Mouse (Mus musculus) thymus, postnatal 0 days (tissue): ENCODE measurements around the gene Gdf7. TPM values are rescaled to one million over a fixed set of nuclear protein-coding genes. Genes with fewer than 3 reads are reported as not detected.

ENCODE experiments used
- DNase-seq: peaks from one replicate; pipeline ENCODE4 v3.0.0-alpha.2; 2015; ENCODE audit warnings: low spot score
- polyA plus RNA-seq: library from polyadenylated mRNA; unstranded; fragments of >200 nt; fragmentation: Nextera tagmentation; extraction: Ambion mirVana; gene quantifications from 2 replicates; pipeline ENCODE4 v1.2.1, GENCODE M21; 2015

The Gdf7 gene
- polyA plus RNA-seq, 1 experiment from 2014 or later: not detected

DNA sequence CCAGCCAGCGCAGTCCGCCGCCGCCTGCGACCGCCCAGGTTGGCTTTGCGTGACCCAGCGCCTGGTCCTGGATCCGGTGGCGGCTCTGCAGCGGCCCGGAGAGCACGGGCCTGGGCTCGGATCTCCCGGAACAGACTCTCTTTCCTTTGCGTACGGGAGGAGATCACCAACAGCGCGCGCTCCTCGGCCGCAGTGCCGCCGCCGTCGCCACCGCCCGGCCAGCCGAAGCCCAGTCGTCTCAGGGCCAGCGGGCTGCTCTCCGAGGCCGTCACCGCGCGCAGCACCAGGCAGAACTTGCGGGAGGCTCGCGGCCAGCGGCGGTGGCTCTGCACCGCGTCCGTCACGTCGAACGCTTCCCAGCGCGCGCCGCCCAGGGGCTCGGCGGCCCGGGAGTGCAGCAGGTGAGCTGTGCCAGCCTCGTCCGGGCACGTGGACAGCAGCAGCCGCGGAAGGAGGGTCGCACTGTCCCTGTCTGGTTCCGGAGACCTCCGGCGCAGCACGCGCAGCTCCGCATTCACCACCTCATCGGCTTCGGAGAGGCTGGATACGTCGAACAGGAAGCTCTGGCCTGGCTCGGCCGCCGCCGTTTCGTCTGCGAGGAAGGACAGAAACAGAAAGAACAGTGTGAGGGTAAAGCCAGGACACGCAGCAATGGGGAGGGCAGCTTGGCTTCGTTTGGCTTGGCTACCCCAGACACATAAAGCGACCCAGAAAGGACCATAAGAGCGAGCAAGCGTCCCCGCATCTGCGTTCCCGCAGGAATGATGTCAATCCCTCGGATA lies 3.2 kb downstream of the Gdf7 start:
- DNase-seq: no peak

GRCm38 (mm10) chr12:8297586-8298214 lies 4.1 kb downstream of the Gdf7 start:
- no peak for DNase-seq

GRCm38 (mm10) chr12:8296154-8296553 lies 5.6 kb downstream of the Gdf7 start:
- DNase-seq: no peak

DNA sequence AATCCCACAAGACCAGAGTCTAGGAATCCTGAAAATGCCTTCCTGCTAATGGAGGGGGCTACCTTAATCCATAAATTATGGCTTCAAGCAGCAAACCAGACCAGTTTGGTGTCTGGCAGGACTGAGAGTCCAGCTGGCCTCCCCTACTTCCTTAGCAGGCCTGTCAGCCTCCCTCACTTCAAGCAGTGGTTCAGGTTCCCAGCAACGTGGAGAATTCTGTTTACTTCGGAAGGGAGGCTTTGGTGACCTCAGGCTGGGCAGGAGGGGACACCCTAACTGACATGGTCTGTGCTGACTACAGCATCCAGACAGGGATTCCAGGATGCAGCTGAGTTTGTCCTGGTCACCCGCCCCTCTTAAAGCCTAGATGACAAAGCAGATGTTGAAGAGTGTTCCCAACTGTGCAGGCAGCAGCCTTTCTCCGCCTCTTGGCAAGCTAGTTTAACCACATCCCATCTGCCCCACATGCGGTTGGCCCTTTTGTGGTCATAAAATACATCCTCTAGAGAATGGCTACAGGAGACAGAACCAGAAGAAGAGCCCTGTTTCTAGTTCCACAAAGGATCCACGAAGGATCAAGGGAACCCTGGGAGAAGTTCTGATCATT lies 6.3 kb downstream of the Gdf7 start:
- no peak for DNase-seq

GRCm38 (mm10) chr12:8291157-8291853 lies 10.4 kb downstream of the Gdf7 start:
- DNase-seq: no peak

DNA sequence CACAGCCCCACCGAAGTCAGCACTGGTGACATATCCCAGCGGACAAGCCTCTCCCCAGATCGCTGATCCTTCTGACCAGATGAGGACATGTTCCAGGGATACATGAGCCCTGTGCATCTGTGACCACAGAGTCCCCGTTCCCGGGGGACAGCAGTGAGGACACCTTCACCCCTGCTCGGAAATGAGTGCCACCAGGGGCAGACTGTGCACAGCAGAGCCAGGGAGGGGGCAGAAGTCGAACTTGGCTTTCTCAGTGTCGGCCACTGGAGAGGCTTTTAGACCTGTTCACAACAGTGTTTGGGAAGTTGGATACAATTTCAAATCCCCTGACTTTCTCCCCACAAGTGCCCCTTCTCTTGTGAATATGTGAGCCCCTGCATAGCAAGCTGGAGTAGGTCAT lies 12.3 kb downstream of the Gdf7 start:
- DNase-seq: no peak

DNA sequence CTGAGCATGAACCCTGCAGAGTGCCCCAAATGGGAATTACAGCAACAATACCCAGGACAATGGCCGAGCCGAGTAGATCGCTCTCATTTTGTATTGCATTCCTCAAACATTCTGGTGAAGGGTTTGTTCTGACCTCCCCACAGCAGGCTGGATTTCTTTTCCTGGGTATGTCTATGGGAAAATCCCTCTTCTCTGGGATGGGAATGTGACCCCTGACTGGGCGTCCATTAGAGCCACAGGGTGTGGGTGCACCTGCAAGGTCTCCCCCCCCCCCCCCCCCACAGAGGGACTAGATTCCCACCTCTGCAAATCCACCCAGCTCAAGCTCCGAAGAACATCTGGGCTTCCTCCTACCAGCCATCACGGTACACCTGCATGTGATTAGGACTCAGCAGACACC lies 12.7 kb downstream of the Gdf7 start:
- DNase-seq: no peak

GRCm38 (mm10) chr12:8287970-8288369 lies 13.8 kb downstream of the Gdf7 start:
- peak; percentile 17 for DNase-seq

- no peak for DNase-seq
Measured at GRCm38 (mm10) chr12:8281225-8282017, 20.3 kb downstream of the Gdf7 start.

- no peak for DNase-seq
Measured at GRCm38 (mm10) chr12:8275424-8275823, 26.3 kb downstream of the Gdf7 start.

DNA sequence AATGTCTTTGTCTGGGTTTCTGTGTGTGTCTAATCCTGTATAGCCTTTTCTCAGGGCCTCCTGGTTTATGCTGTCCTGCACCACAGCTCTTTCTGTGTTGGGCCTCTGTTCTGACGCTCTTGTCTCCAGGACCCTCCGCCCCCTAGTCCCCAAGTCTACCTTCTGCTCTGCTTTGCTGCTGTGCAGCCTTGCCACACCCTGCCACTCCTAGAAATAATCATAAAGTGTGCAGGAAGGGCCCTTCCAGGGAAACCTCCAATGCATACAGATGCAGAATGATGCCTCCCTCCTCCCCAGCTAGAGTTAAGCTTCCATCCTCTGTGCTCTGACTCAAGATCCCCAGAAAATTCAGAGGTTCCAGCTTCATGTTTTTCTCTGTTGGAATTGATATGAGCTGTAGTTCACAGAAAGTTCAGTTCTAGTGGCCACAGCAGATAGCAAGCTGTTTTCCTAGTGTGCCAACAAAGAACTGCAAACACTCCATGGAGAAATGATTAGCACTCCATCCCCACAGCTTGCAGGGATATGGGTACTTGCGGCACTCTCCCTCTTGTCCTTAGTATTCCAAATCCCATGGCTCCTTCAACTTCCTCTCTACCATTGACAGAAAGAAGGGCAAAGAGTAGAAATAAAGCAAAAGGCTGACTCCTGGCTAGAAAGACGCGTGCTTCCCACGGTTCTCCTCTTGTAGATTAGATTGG lies 28.1 kb downstream of the Gdf7 start:
- no peak for DNase-seq

DNA sequence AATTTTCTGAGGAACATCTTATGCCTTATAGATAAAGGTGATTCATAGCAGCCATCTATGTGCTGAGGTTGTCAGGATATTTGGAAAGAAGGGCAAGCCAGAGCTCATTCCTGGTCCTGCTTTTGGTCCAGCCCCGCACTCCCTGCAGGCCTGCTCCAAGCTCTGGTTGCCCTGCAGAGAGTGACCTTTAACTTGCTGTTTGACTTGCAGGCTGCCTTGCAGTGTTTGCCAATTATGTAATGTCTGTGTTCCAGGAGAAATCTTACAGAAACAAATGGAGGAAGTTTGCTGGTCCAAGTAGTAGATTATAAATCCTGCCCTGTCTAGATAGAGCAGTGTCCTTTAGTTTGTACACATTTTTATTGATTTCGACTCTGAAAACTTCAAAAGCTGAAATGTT lies 30.3 kb downstream of the Gdf7 start:
- no peak for DNase-seq

- no peak for DNase-seq
Measured at GRCm38 (mm10) chr12:8269627-8270026, 32.1 kb downstream of the Gdf7 start.

DNA sequence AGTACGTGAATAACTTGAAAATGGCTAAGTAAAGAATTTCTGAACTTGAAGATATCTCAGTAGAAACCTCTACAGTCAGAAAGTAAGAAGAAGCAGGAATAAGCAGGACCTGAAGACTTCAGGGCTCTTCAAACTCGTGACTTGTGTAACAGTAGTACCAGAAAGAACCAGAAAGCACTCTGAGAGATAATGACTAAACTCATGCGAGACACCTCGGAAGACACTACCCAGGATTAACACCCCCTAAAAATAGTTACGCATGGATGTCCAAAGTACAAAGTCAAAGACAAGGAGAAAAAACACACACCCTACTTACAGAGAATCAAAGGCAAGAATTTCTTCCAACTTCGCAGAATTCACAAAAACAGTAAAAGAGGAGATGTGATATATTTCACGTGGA lies 35.4 kb downstream of the Gdf7 start:
- DNase-seq: no peak

DNA sequence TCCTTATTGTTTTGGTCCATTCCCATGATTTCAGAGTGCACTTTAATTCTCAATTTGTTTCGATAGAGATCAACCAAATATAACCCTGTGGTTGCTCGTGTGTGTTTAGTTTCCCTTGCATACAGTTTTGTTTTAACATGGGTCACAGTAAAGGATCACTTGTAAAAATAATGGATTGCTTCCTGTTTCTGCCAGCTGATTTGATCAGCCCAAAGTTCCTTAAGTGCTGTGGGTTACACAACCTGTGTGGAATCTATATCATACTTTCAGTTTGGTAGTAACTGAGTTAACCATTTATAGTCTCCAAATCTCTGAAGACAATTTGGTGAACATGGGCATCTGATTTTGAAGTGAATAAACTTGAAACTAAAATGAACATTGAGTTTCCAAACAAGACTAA lies 41.5 kb downstream of the Gdf7 start:
- no peak for DNase-seq

Other genes starting within 250 kb of the Gdf7 start
- gene Ldah, start 93.8 kb downstream of the Gdf7 start, polyA plus RNA-seq: 48.1 and 53.7 TPM in 2 replicates
- gene Hs1bp3, start 11.5 kb upstream of the Gdf7 start, polyA plus RNA-seq: 4.8 and 6.2 TPM in 2 replicates
- gene Rhob, start 198.1 kb upstream of the Gdf7 start, polyA plus RNA-seq: 16.6 and 18.4 TPM in 2 replicates